Mouse (Mus musculus) liver, embryonic 14.5 days (tissue): ENCODE results near the gene D630039A03Rik. TPM values are rescaled to one million over a fixed set of nuclear protein-coding genes. Genes with fewer than 3 reads are reported as not detected.

Experiments
- ATAC-seq: fragments of 200-750 bp; cut with Nextera tagmentation; 2 replicates; pipeline ENCODE4 v1.8.0; 2017; ENCODE audit warnings: moderate number of reproducible peaks, mild to moderate bottlenecking, moderate library complexity; ENCODE audit not compliant: insufficient read depth
- DNase-seq, 3 experiments: peaks; one replicate each; pipeline ENCODE4 v3.0.0-alpha.2; 2012 to 2013; ENCODE audit warnings: low read depth in 3 of 3, low spot score in 3 of 3
- H3K27ac ChIP-seq: fragments of 300-500 bp; sonication (generic); 2 replicates; pipeline ENCODE4 v1.5.1; 2014; ENCODE audit warnings: moderate library complexity, mild to moderate bottlenecking, control low read depth, inconsistent platforms
- H3K27me3 ChIP-seq: fragments of 300-500 bp; sonication (generic); 2 replicates; pipeline ENCODE4 v1.6.1; 2014; ENCODE audit warnings: mild to moderate bottlenecking, low read length, moderate library complexity; ENCODE audit not compliant: control insufficient read depth, insufficient read depth
- H3K36me3 ChIP-seq: fragments of 300-500 bp; sonication (generic); replicated peaks from 2 replicates; pipeline ENCODE4 v1.6.1; 2014; ENCODE audit warnings: low read depth; ENCODE audit not compliant: control insufficient read depth, insufficient read depth
- H3K4me1 ChIP-seq, 2 experiments: fragments of 200-500 bp in 1 of 2; fragments of 300-500 bp in 1 of 2; sonication (generic) in 1 of 2; replicated peaks; 2 replicates each; pipeline ENCODE4 v1.6.1; 2012 to 2014; ENCODE audit warnings: antibody characterized with exemption in 1 of 2, inconsistent platforms in 1 of 2, low read length in 1 of 2; ENCODE audit not compliant: control insufficient read depth in 2 of 2, insufficient read depth in 2 of 2
- H3K4me2 ChIP-seq: fragments of 300-500 bp; sonication (generic); 2 replicates; pipeline ENCODE4 v1.6.1; 2014; ENCODE audit warnings: low read depth, mild to moderate bottlenecking, control low read depth, moderate library complexity
- H3K4me3 ChIP-seq, 2 experiments: fragments of 200-500 bp in 1 of 2; fragments of 300-500 bp in 1 of 2; sonication (generic) in 1 of 2; 2 replicates each; pipeline ENCODE4 v1.5.1; 2012 to 2014; ENCODE audit warnings: low read depth in 2 of 2, low read length in 2 of 2, mild to moderate bottlenecking in 2 of 2, control low read depth in 1 of 2, inconsistent platforms in 1 of 2, moderate library complexity in 1 of 2; ENCODE audit not compliant: insufficient read depth in 1 of 2
- H3K9ac ChIP-seq: fragments of 300-500 bp; sonication (generic); replicated peaks from 2 replicates; pipeline ENCODE4 v1.6.1; 2014; ENCODE audit warnings: mild to moderate bottlenecking, control low read depth, moderate library complexity
- H3K9me3 ChIP-seq: fragments of 300-500 bp; sonication (generic); 2 replicates; pipeline ENCODE4 v1.6.1; 2016; ENCODE audit warnings: low read length, mixed read lengths; ENCODE audit not compliant: control insufficient read depth
- CTCF ChIP-seq: IDR thresholded peaks from 2 replicates; pipeline ENCODE4 v1.5.1; 2016; ENCODE audit warnings: antibody characterized with exemption, low read depth, control low read depth
- EP300 ChIP-seq: IDR thresholded peaks from 2 replicates; pipeline ENCODE4 v1.6.1; 2016; ENCODE audit warnings: antibody characterized with exemption, low read depth
- WGBS: fragments of 180-500 bp; shearing (Covaris S2); extraction: QIAGEN DNeasy Blood & Tissue Kit; methylation state at CpG from one replicate; pipeline ENCODE4 v1.1.7; 2014; ENCODE audit not compliant: insufficient replicate concordance; 5-methylcytosine and 5-hydroxymethylcytosine counted together
- polyA plus RNA-seq, 2 experiments: library from polyadenylated mRNA; depleted of rRNA in 1 of 2; stranded (reverse) in 1 of 2; unstranded in 1 of 2; fragments of >200 nt; fragmentation: Nextera tagmentation in 1 of 2; extraction: Ambion mirVana in 1 of 2; gene quantifications; 2 replicates each; pipeline versions ENCODE4 v1.2.1 to v1.2.3; 2012 to 2014

D630039A03Rik gene
- polyA plus RNA-seq, 2 experiments, result 0.14 to 0.31 TPM

DNA sequence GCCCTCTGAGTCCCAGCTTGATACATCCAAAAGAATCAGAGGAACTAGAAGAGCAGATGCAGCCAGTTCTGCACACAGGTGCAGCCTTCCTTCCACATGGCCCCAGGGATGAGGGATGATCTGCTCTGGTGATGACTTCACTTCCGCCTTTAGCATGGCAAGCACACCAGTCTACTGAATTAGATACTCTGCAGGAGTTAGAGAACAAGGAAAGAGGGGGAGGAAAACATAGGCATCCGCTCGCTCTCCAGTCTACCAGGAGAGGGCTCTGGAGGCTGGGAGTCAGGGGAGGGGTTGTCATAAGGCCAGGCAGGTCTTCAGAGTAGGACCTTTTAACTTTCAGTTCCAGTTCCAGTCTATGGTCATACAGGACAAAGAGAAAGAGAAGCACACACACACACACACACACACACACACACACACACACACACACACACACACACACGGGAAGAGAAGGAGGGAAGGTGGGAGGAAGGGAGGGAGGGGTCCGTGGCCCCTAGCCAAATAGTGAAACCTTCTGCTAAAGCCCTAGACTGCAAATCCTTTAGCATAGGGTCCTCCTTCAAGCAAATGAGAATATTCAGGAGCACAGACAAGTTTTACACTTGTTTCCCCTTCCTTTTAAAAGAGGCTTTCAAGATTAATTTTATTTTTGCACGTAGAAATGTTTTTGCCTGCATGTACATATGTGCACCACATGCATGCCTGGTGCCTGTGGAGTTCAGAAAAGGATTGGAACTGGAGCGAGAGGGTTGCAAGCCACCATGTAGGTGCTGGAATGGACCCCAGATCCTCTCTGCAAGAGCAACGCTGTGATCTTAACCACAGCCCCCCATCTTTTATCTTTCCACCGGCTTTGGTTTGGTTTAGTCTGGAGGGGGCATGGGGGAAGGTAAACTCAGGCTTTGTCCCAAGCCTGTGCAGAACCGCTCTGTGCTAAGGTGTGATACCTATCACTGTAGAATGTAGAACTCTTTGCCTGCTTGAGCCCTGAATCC lies 1.6 kb downstream of the D630039A03Rik start:
- peaks cover 0 to 2% of the 10 kb centered on the region in 2 experiments; a peak in 1 of 4 replicates for H3K4me1 ChIP-seq
- H3K27ac ChIP-seq, result no peak overlapping the region
- no peaks in the 10 kb centered on the region for H3K27me3 ChIP-seq
- no peak overlapping the region for H3K9ac ChIP-seq
- H3K36me3 ChIP-seq, result no peaks in the 10 kb centered on the region
- ATAC-seq, result no peak
- H3K9me3 ChIP-seq, result no peaks in the 10 kb centered on the region
- no peak for DNase-seq
- 51% methylated on average over 10 of the region's 10 CpGs for WGBS
- H3K4me2 ChIP-seq, result no peak overlapping the region
- H3K4me3 ChIP-seq, result no peak overlapping the region
- TF ChIP-seq EP300 (no peak), CTCF (peak; percentile 17; the same call in 1 of the 2 replicates)

DNA sequence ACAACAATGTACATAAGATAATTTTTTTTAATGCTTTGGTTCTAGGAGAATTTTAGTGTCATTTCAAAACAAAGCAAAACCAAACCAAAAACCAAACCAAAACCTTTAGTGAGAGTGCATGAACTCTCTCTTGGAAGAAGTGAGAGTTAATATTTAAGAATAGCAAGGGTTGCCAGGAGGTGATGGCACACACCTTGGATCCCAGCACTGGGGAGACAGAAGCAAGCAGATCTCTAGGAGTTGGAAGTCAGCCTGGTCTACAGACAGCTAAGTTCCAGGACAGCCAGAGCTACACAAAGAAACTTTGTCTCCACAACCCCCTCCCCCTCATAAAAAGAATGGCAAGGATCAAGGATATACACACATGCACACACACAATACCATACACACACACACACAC lies 3.1 kb downstream of the D630039A03Rik start:
- Histone ChIP-seq H3K4me1 (peaks cover 0 to 2% of the 10 kb centered on the region in 2 experiments; a peak in 1 of 4 replicates), H3K27me3 (no peaks in the 10 kb centered on the region), H3K4me2 (no peak overlapping the region), H3K9me3 (no peaks in the 10 kb centered on the region), H3K27ac (no peak overlapping the region), H3K4me3 (no peak overlapping the region), H3K36me3 (no peaks in the 10 kb centered on the region), H3K9ac (no peak overlapping the region)
- ATAC-seq, result no peak
- DNase-seq, result no peak
- TF ChIP-seq EP300, result no peak
- TF ChIP-seq CTCF, result no peak

DNA sequence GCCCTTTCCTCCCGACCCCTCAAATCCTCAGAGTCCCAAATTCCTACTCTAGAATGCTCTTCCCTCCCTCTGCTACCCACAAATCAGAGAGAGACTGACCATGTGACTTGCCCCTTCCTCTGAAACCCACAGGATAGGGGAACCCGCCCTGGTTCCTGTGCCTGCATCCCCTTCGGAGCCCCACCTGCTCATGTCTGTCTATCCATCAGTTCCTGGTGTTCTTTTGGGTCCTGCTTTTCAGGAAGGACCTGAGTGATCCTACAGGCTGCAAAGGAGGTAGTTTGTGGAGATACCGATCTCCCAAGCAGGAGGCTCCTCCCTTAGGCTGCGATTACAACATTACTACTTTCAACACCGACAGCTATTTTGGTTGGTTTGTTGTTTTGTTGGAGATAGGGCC lies 7.2 kb downstream of the D630039A03Rik start:
- no peaks in the 10 kb centered on the region for H3K36me3 ChIP-seq
- no peaks in the 10 kb centered on the region for H3K9me3 ChIP-seq
- TF ChIP-seq EP300 (no peak), CTCF (no peak)
- ATAC-seq (no peak), DNase-seq (no peak)
- no peak overlapping the region for H3K4me3 ChIP-seq
- WGBS, result 20% methylated on average over 6 of the region's 6 CpGs
- no peaks in the 10 kb centered on the region for H3K27me3 ChIP-seq
- H3K9ac ChIP-seq, result no peak overlapping the region
- H3K4me1 ChIP-seq, result no peaks in the 10 kb centered on the region
- no peak overlapping the region for H3K4me2 ChIP-seq
- H3K27ac ChIP-seq, result no peak overlapping the region

DNA sequence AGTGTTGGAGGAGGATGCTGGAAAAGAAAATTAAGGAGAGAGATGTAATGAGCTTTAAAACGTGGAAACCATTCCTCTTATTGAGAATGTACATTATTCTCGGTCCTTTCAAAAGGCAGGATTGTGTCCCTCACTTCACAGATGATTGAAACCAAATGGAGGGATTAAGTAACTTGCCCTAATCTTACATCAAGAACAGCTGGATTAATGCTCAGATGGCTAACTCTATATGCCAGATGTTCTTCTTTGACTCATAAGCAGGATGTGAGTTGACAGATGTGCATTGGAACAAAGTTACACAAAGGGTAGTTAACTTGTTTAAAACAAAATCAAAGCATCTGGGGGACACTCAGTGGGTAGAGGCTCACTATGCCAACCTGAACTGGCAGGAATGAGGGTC lies 9.4 kb downstream of the D630039A03Rik start:
- Histone ChIP-seq H3K27me3 (no peaks in the 10 kb centered on the region), H3K36me3 (no peaks in the 10 kb centered on the region), H3K4me1 (no peaks in the 10 kb centered on the region), H3K27ac (no peak overlapping the region), H3K9me3 (no peaks in the 10 kb centered on the region), H3K4me3 (no peak overlapping the region), H3K4me2 (no peak overlapping the region), H3K9ac (no peak overlapping the region)
- DNase-seq, result no peak
- 38% methylated on average over 2 of the region's 2 CpGs for WGBS
- no peak for ATAC-seq
- TF ChIP-seq CTCF (no peak), EP300 (no peak)

DNA sequence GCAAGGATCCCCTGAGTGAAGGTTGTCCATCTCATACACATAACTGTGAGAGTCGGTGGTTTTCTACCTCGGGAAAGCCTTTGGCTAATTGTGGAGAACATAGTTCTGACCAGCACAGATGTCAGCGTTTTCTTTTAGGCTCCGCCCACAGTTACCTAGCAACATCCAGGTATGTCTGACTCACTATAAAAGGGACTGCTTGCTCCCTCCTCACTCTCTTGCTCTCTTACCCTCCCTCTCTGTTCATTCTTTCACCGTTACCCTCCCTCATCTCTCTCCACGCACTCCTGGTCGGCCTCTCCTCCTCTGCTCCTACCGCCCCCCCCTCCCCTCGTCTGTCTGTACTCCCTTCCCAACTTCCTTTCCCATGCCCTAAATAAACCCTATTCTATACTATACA lies 11.5 kb downstream of the D630039A03Rik start:
- H3K4me1 ChIP-seq, result no peaks in the 10 kb centered on the region
- H3K36me3 ChIP-seq, result no peaks in the 10 kb centered on the region
- no peak overlapping the region for H3K4me3 ChIP-seq
- 25% methylated on average over 9 of the region's 9 CpGs for whole genome bisulfite sequencing
- TF ChIP-seq EP300, result no peak
- no peak for TF ChIP-seq CTCF
- DNase-seq (no peak), ATAC-seq (no peak)
- H3K27ac ChIP-seq, result no peak overlapping the region
- H3K9ac ChIP-seq, result no peak overlapping the region
- no peak overlapping the region for H3K4me2 ChIP-seq
- H3K9me3 ChIP-seq, result no peaks in the 10 kb centered on the region
- no peaks in the 10 kb centered on the region for H3K27me3 ChIP-seq
